Mouse (Mus musculus) lung, postnatal 0 days (tissue): Measurements from ENCODE around the gene Atp5d. TPM values are rescaled to one million over a fixed set of nuclear protein-coding genes. Genes with fewer than 3 reads are reported as not detected.

Experiments
- ATAC-seq: fragments of 200-750 bp; cut with Nextera tagmentation; 2 replicates; pipeline ENCODE4 v1.8.0; 2017; ENCODE audit warnings: moderate library complexity
- DNase-seq: peaks from one replicate; pipeline ENCODE4 v3.0.0-alpha.2; 2016; ENCODE audit warnings: low spot score
- H3K27ac ChIP-seq: fragments of 300-500 bp; sonication (generic); 2 replicates; pipeline ENCODE4 v1.5.1; 2014; ENCODE audit warnings: antibody characterized with exemption, mild to moderate bottlenecking, low read length, mixed read lengths
- H3K27me3 ChIP-seq: fragments of 300-500 bp; sonication (generic); replicated peaks from 2 replicates; pipeline ENCODE4 v1.6.1; 2014; ENCODE audit warnings: low read length, mixed read lengths; ENCODE audit not compliant: insufficient read depth
- H3K36me3 ChIP-seq: fragments of 300-500 bp; sonication (generic); 2 replicates; pipeline ENCODE4 v1.6.1; 2014; ENCODE audit warnings: low read length, mixed read lengths; ENCODE audit not compliant: insufficient read depth
- H3K4me1 ChIP-seq: fragments of 300-500 bp; sonication (generic); 2 replicates; pipeline ENCODE4 v1.6.1; 2014; ENCODE audit warnings: antibody characterized with exemption, low read depth, low read length, mixed read lengths; ENCODE audit not compliant: insufficient read depth
- H3K4me2 ChIP-seq: fragments of 300-500 bp; sonication (generic); replicated peaks from 2 replicates; pipeline ENCODE4 v1.6.1; 2014; ENCODE audit warnings: low read depth, mild to moderate bottlenecking, low read length, moderate library complexity, mixed read lengths
- H3K4me3 ChIP-seq: fragments of 300-500 bp; sonication (generic); 2 replicates; pipeline ENCODE4 v1.5.1; 2014; ENCODE audit warnings: low read depth, low read length
- H3K9ac ChIP-seq: fragments of 300-500 bp; sonication (generic); replicated peaks from 2 replicates; pipeline ENCODE4 v1.6.1; 2014; ENCODE audit warnings: low read depth, mild to moderate bottlenecking
- H3K9me3 ChIP-seq: fragments of 300-500 bp; sonication (generic); 2 replicates; pipeline ENCODE4 v1.6.1; 2016; ENCODE audit warnings: low read length, mixed read lengths
- CTCF ChIP-seq: IDR thresholded peaks from 2 replicates; pipeline ENCODE4 v1.5.1; 2016; ENCODE audit warnings: antibody characterized with exemption, mild to moderate bottlenecking
- EP300 ChIP-seq: IDR thresholded peaks from 2 replicates; pipeline ENCODE4 v1.6.1; 2016; ENCODE audit warnings: antibody characterized with exemption, mild to moderate bottlenecking, control low read depth
- WGBS: fragments of 180-500 bp; shearing (Covaris S2); extraction: QIAGEN DNeasy Blood & Tissue Kit; methylation state at CpG from one replicate; pipeline ENCODE4 v1.1.7; 2014; 5-methylcytosine and 5-hydroxymethylcytosine counted together
- polyA plus RNA-seq: library from polyadenylated mRNA; unstranded; fragments of >200 nt; fragmentation: Nextera tagmentation; extraction: Ambion mirVana; gene quantifications from 2 replicates; pipeline ENCODE4 v1.2.1, GENCODE M21; 2015

The Atp5d gene
- polyA plus RNA-seq, 1 experiment from 2014 or later, result 491 TPM

GRCm38 (mm10) chr10:80121639-80122038, 16.8 kb upstream of the Atp5d start:
- Histone ChIP-seq H3K4me1 (peaks cover 10% of the 10 kb centered on the region; the same call in 1 of the 2 replicates), H3K4me2 (no peak overlapping the region), H3K27ac (no peak overlapping the region), H3K9me3 (no peaks in the 10 kb centered on the region), H3K36me3 (0 out of 2 replicates have a peak, but pooled peaks cover 10% of the 10 kb centered on the region), H3K9ac (no peak overlapping the region), H3K27me3 (no peaks in the 10 kb centered on the region), H3K4me3 (no peak overlapping the region)
- no peak for ATAC-seq
- TF ChIP-seq CTCF (no peak), EP300 (no peak)
- no peak for DNase-seq
- 69% methylated on average over 2 of the region's 2 CpGs for WGBS

- H3K27ac ChIP-seq, result no peak overlapping the region
- H3K9me3 ChIP-seq, result no peaks in the 10 kb centered on the region
- no peak overlapping the region for H3K4me3 ChIP-seq
- WGBS, result 86% methylated on average over 9 of the region's 9 CpGs
- H3K36me3 ChIP-seq, result peaks cover 33% of the 10 kb centered on the region; the same call in 1 of the 2 replicates
- ATAC-seq, result no peak
- H3K9ac ChIP-seq, result no peak overlapping the region
- TF ChIP-seq EP300 (no peak), CTCF (no peak)
- peaks cover 2% of the 10 kb centered on the region; the same call in 1 of the 2 replicates for H3K4me1 ChIP-seq
- DNase-seq, result no peak
- no peak overlapping the region for H3K4me2 ChIP-seq
- no peaks in the 10 kb centered on the region for H3K27me3 ChIP-seq
Measured at GRCm38 (mm10) chr10:80123932-80124562, 14.4 kb upstream of the Atp5d start.

- Histone ChIP-seq H3K4me2 (no peak overlapping the region), H3K4me3 (no peak overlapping the region), H3K4me1 (no peaks in the 10 kb centered on the region), H3K9ac (no peak overlapping the region), H3K9me3 (no peaks in the 10 kb centered on the region), H3K27ac (no peak overlapping the region), H3K27me3 (no peaks in the 10 kb centered on the region), H3K36me3 (peaks cover 28% of the 10 kb centered on the region)
- ATAC-seq (no peak), DNase-seq (no peak)
- 79% methylated on average over 7 of the region's 8 CpGs for WGBS
- TF ChIP-seq CTCF, result no peak
- TF ChIP-seq EP300, result no peak
Measured at GRCm38 (mm10) chr10:80127920-80128319, 10.5 kb upstream of the Atp5d start.

- H3K27ac ChIP-seq, result no peak overlapping the region
- H3K4me3 ChIP-seq, result no peak overlapping the region
- H3K9me3 ChIP-seq, result no peaks in the 10 kb centered on the region
- ATAC-seq (no peak), DNase-seq (no peak)
- H3K9ac ChIP-seq, result no peak overlapping the region
- WGBS, result 89% methylated on average over 9 of the region's 9 CpGs
- H3K27me3 ChIP-seq, result no peaks in the 10 kb centered on the region
- H3K36me3 ChIP-seq, result peaks cover 28% of the 10 kb centered on the region
- TF ChIP-seq EP300, result no peak
- no peak for TF ChIP-seq CTCF
- H3K4me2 ChIP-seq, result no peak overlapping the region
- no peaks in the 10 kb centered on the region for H3K4me1 ChIP-seq
Measured at GRCm38 (mm10) chr10:80129846-80130245, 8.6 kb upstream of the Atp5d start.

GRCm38 (mm10) chr10:80130403-80131031, 7.9 kb upstream of the Atp5d start:
- ATAC-seq (0 out of 2 replicates have a peak, but pooled peaks have one; percentile 7), DNase-seq (peak; percentile 32)
- H3K27ac ChIP-seq, result no peak overlapping the region
- 71% methylated on average over 18 of the region's 18 CpGs for WGBS
- H3K4me3 ChIP-seq, result no peak overlapping the region
- H3K9me3 ChIP-seq, result no peaks in the 10 kb centered on the region
- no peak overlapping the region for H3K9ac ChIP-seq
- H3K27me3 ChIP-seq, result no peaks in the 10 kb centered on the region
- no peak overlapping the region for H3K4me2 ChIP-seq
- peaks cover 28% of the 10 kb centered on the region for H3K36me3 ChIP-seq
- H3K4me1 ChIP-seq, result no peaks in the 10 kb centered on the region
- TF ChIP-seq EP300, result no peak
- no peak for TF ChIP-seq CTCF

GRCm38 (mm10) chr10:80131316-80131951, 7.0 kb upstream of the Atp5d start:
- WGBS, result 37% methylated on average over 55 of the region's 55 CpGs
- H3K27me3 ChIP-seq, result no peaks in the 10 kb centered on the region
- no peak for TF ChIP-seq CTCF
- no peak for TF ChIP-seq EP300
- H3K4me2 ChIP-seq, result no peak overlapping the region
- no peaks in the 10 kb centered on the region for H3K9me3 ChIP-seq
- no peaks in the 10 kb centered on the region for H3K4me1 ChIP-seq
- no peak overlapping the region for H3K4me3 ChIP-seq
- peaks cover 25% of the 10 kb centered on the region for H3K36me3 ChIP-seq
- DNase-seq, result no peak
- H3K9ac ChIP-seq, result no peak overlapping the region
- H3K27ac ChIP-seq, result no peak overlapping the region
- no peak for ATAC-seq
